Mouse (Mus musculus): ENCODE results near the gene Trhr2.

GRCm38 (mm10) chr8:122344219-122344618 lies 16.3 kb downstream of the Trhr2 start:
- TF ChIP-seq CTCF (IDR thresholded peaks at IDR 0.05; ENCODE audit: extremely low read depth, insufficient read length, insufficient replicate concordance, low read depth, low read length): no peak
- TF ChIP-seq POLR2A (IDR thresholded peaks at IDR 0.05; ENCODE audit: low read depth, low read length): no peak
